Mouse (Mus musculus) liver, postnatal 0 days (tissue): ENCODE results near the gene Ppib.

Experiments
- CTCF ChIP-seq: sonication (generic); IDR thresholded peaks from 2 replicates; pipeline ENCODE4 v1.5.1; 2016; ENCODE audit warnings: antibody characterized with exemption, low read depth
- EP300 ChIP-seq: IDR thresholded peaks from 2 replicates; pipeline ENCODE4 v1.6.1; 2016; ENCODE audit warnings: antibody characterized with exemption, low read depth, mild to moderate bottlenecking

DNA sequence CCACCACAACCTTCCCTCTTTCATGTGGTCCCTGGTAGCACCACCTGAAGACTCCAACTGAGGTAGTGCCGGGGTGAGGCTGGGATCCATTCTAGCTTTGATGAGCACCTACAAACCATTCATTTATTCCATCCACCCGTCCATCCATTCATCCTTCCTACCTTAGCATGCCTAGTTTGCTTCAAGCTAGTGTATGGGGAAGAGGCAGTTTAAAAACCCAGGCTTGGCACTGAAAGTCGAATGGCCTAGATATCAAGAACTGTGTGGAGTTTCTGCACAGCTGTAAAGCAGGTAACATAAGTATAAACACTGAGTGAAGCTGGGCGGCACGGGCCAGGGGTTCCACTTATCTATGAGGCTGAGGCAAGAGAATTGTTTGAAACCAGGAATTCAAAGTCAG, 10.1 kb downstream of the Ppib start:
- TF ChIP-seq CTCF (no peak), EP300 (no peak)
